Mouse (Mus musculus) c-Kit-positive CD71-positive TER-119-negative erythroid progenitor cells, embryonic 14.5 days (primary cell): Measurements from ENCODE around the gene Anxa11.
"Not testable (repeated sequence)": the region's sequence is repeated elsewhere in the genome, so short reads cannot be mapped to it uniquely, and the experiment has no call there.

Source experiments
- DNase-seq: peaks from one replicate; pipeline ENCODE4 v3.0.0-alpha.2; 2013; ENCODE audit warnings: low read depth

Gene Anxa11

GRCm38 (mm10) chr14:25869135-25869878 lies 27.4 kb downstream of the Anxa11 start:
- no peak for DNase-seq

GRCm38 (mm10) chr14:25872461-25873415 lies 30.8 kb downstream of the Anxa11 start:
- DNase-seq: no peak

- not testable (repeated sequence) for DNase-seq
Observed at GRCm38 (mm10) chr14:25876640-25877039, 34.7 kb downstream of the Anxa11 start.

- DNase-seq: not testable (repeated sequence)
Observed at GRCm38 (mm10) chr14:25881769-25882168, 39.8 kb downstream of the Anxa11 start.

GRCm38 (mm10) chr14:25885886-25886285 lies 43.9 kb downstream of the Anxa11 start:
- DNase-seq: not testable (repeated sequence)

GRCm38 (mm10) chr14:25894566-25894965 lies 52.6 kb downstream of the Anxa11 start:
- DNase-seq: not testable (repeated sequence)

GRCm38 (mm10) chr14:25895686-25896085 lies 53.7 kb downstream of the Anxa11 start:
- not testable (repeated sequence) for DNase-seq

- not testable (repeated sequence) for DNase-seq
Observed at GRCm38 (mm10) chr14:25903000-25903399, 61.0 kb downstream of the Anxa11 start, which contains the start of gene Plac9a. Plac9a (minus strand) TSS chr14:25903100.

- DNase-seq: not testable (repeated sequence)
Observed at GRCm38 (mm10) chr14:25905243-25905642, 63.3 kb downstream of the Anxa11 start.

GRCm38 (mm10) chr14:25907272-25907671 lies 65.3 kb downstream of the Anxa11 start:
- DNase-seq: not testable (repeated sequence)

GRCm38 (mm10) chr14:25908976-25909375 lies 67.0 kb downstream of the Anxa11 start:
- not testable (repeated sequence) for DNase-seq

GRCm38 (mm10) chr14:25918427-25919170 lies 76.6 kb downstream of the Anxa11 start:
- not testable (repeated sequence) for DNase-seq

- not testable (repeated sequence) for DNase-seq
Observed at GRCm38 (mm10) chr14:25926814-25927561, 85.0 kb downstream of the Anxa11 start.

- not testable (repeated sequence) for DNase-seq
Observed at GRCm38 (mm10) chr14:25927562-25927881, 85.6 kb downstream of the Anxa11 start, which contains the start of gene Tmem254a. Tmem254a (minus strand) TSS chr14:25927672.
